ENCODE assay signal across 30 mouse cellular contexts in the genomic region with DNA sequence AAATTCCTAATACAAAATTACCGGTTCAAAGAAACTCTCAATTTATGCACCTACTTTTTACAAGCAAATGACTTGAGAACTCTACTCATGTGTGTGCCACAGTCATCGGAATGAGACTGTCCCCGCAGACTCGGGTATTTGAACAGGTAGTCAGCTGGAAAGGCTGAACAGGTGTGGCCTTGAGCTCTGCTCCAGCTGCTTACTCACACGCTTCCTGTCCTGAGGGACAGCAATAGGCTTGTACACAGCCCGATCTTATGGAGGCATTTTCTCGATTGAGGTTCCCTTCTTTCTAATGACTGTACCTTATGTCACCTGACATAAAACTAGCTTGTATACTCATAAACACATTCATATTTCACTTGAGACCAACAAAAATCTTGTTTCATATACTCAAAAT. TPM values are rescaled to one million over a fixed set of nuclear protein-coding genes. Genes with fewer than 3 reads are reported as not detected.
DNase-seq lines count a peak whose midpoint lies in the region; ATAC-seq and TF ChIP-seq lines count a peak whose summit lies in the region.
"Had no signal": no experiment of that assay in that cellular context is flagged by ENCODE, and none has a peak within 500 bp of the region (broad histone marks: within the 10 kb centered on the region; RNA-seq: fewer than 3 reads in every experiment).

No protein-coding gene starts in this region.

- no peak overlapping the region for H3K27ac ChIP-seq in liver, embryonic 12.5 days
- H3K27ac ChIP-seq in intestine, embryonic 16.5 days (ENCODE audit: low read length): no peak overlapping the region
- H3K27ac ChIP-seq in liver, postnatal 0 days (ENCODE audit: low read depth): 0 out of 2 replicates have a peak overlapping the region, but pooled peaks have one; percentile 7
- no peak overlapping the region for H3K27ac ChIP-seq in left cerebral cortex, adult 2 months
- H3K27ac ChIP-seq: embryonic facial prominence, embryonic 12.5 days; embryonic facial prominence, embryonic 15.5 days; heart, embryonic 15.5 days; hindbrain, embryonic 10.5 days; hindbrain, embryonic 13.5 days had no signal

- no peak overlapping the region for H3K9ac ChIP-seq in liver, embryonic 12.5 days
- no peak overlapping the region for H3K9ac ChIP-seq in intestine, embryonic 16.5 days (ENCODE audit: low read depth, low read length)
- no peak overlapping the region for H3K9ac ChIP-seq in liver, postnatal 0 days (replicated peaks)
- H3K9ac ChIP-seq: embryonic facial prominence, embryonic 12.5 days; embryonic facial prominence, embryonic 15.5 days; forebrain, postnatal 0 days; heart, embryonic 12.5 days; heart, embryonic 15.5 days; hindbrain, embryonic 13.5 days had no signal

- 75% methylated on average over 7 of the region's 7 CpGs for WGBS in liver, embryonic 12.5 days (ENCODE audit: insufficient replicate concordance)
- 75% methylated on average over 7 of the region's 7 CpGs for WGBS in intestine, embryonic 16.5 days
- 61% methylated on average over 7 of the region's 7 CpGs for WGBS in liver, postnatal 0 days (ENCODE audit: insufficient replicate concordance)

- peaks cover 10% of the 10 kb centered on the region for H3K4me1 ChIP-seq in liver, embryonic 12.5 days
- no peaks in the 10 kb centered on the region for H3K4me1 ChIP-seq in intestine, embryonic 16.5 days (ENCODE audit: control insufficient read depth, insufficient read depth, low read length)
- H3K4me1 ChIP-seq in liver, postnatal 0 days (ENCODE audit: insufficient read depth): no peaks in the 10 kb centered on the region
- H3K4me1 ChIP-seq: embryonic facial prominence, embryonic 12.5 days; embryonic facial prominence, embryonic 15.5 days; heart, embryonic 15.5 days; hindbrain, embryonic 10.5 days; hindbrain, embryonic 13.5 days had no signal

- H3K36me3 ChIP-seq in liver, embryonic 12.5 days: peaks cover 18% of the 10 kb centered on the region
- H3K36me3 ChIP-seq in intestine, embryonic 16.5 days (ENCODE audit: control insufficient read depth, insufficient read depth, low read length): no peaks in the 10 kb centered on the region
- H3K36me3 ChIP-seq in liver, postnatal 0 days (replicated peaks; ENCODE audit: insufficient read depth, low read length): peaks cover 4% of the 10 kb centered on the region; the same call in 1 of the 2 replicates

- no peaks in the 10 kb centered on the region for H3K9me3 ChIP-seq in liver, embryonic 12.5 days (replicated peaks)
- H3K9me3 ChIP-seq in intestine, embryonic 16.5 days (ENCODE audit: control insufficient read depth, low read length): no peaks in the 10 kb centered on the region
- no peaks in the 10 kb centered on the region for H3K9me3 ChIP-seq in liver, postnatal 0 days (ENCODE audit: low read length)
- H3K9me3 ChIP-seq: embryonic facial prominence, embryonic 12.5 days; embryonic facial prominence, embryonic 15.5 days; G1E; heart, embryonic 12.5 days; heart, embryonic 15.5 days; hindbrain, embryonic 10.5 days; hindbrain, embryonic 13.5 days had no signal

- no peaks in the 10 kb centered on the region for H3K27me3 ChIP-seq in liver, embryonic 12.5 days (replicated peaks)
- no peaks in the 10 kb centered on the region for H3K27me3 ChIP-seq in intestine, embryonic 16.5 days (replicated peaks; ENCODE audit: control insufficient read depth, insufficient read depth, low read length)
- H3K27me3 ChIP-seq in liver, postnatal 0 days (ENCODE audit: insufficient read depth, low read length): no peaks in the 10 kb centered on the region
- H3K27me3 ChIP-seq: CH12.LX; embryonic facial prominence, embryonic 12.5 days; embryonic facial prominence, embryonic 15.5 days; heart, embryonic 12.5 days; heart, embryonic 15.5 days; hindbrain, embryonic 13.5 days; Patski had no signal

- no peak overlapping the region for H3K4me3 ChIP-seq in liver, embryonic 12.5 days
- no peak overlapping the region for H3K4me3 ChIP-seq in intestine, embryonic 16.5 days (ENCODE audit: low read length)
- no peak overlapping the region for H3K4me3 ChIP-seq in liver, postnatal 0 days (ENCODE audit: low read depth, low read length)
- no peak overlapping the region for H3K4me3 ChIP-seq in left cerebral cortex, adult 2 months
- H3K4me3 ChIP-seq: embryonic facial prominence, embryonic 12.5 days; embryonic facial prominence, embryonic 15.5 days; heart, embryonic 12.5 days; heart, embryonic 15.5 days; hindbrain, embryonic 10.5 days; hindbrain, embryonic 13.5 days had no signal

- no peak for ATAC-seq in liver, embryonic 12.5 days
- ATAC-seq in intestine, embryonic 16.5 days: peak; percentile 81; the same call in 1 of the 2 replicates
- peak; percentile 84 for ATAC-seq in liver, postnatal 0 days
- ATAC-seq: forebrain, embryonic 14.5 days; forebrain, postnatal 0 days; hindbrain, embryonic 16.5 days; Patski had no signal

- intact Hi-C loops in left cerebral cortex, adult 2 months (cut with DNase I): no loop called here

- no peak for TF ChIP-seq CTCF in liver, postnatal 0 days (IDR thresholded peaks at IDR 0.05; ENCODE audit: low read depth)
- TF ChIP-seq CTCF in left cerebral cortex, adult 2 months (IDR thresholded peaks at IDR 0.05): no peak

- H3K4me2 ChIP-seq in liver, embryonic 12.5 days: no peak overlapping the region
- H3K4me2 ChIP-seq in intestine, embryonic 16.5 days (ENCODE audit: low read depth, low read length): no peak overlapping the region
- no peak overlapping the region for H3K4me2 ChIP-seq in liver, postnatal 0 days (ENCODE audit: low read depth, low read length)
- H3K4me2 ChIP-seq: embryonic facial prominence, embryonic 12.5 days; embryonic facial prominence, embryonic 15.5 days; heart, embryonic 12.5 days; heart, embryonic 15.5 days; hindbrain, embryonic 13.5 days had no signal

- TF ChIP-seq EP300 in liver, postnatal 0 days (IDR thresholded peaks at IDR 0.05; ENCODE audit: low read depth): no peak

- peak; percentile 8 for DNase-seq in liver
- peak; percentile 57 for DNase-seq in A20 (ENCODE audit: low read depth, low spot score)
- DNase-seq in liver, postnatal 0 days: no peak
- DNase-seq in spleen, postnatal 4 days (ENCODE audit: low spot score in 2 of 2): no peak
- no peak for DNase-seq in c-Kit-positive CD71-positive TER-119-positive erythroid progenitor cells, embryonic 14.5 days (ENCODE audit: low spot score)
- no peak for DNase-seq in left cerebral cortex, adult 2 months (ENCODE audit: extremely low spot score in 1 of 2, low spot score in 2 of 2)
- DNase-seq: adrenal gland, adult 8-10 months; adrenal gland, postnatal 25 days; B cell, adult 2 months; cerebellum, adult 18-20 months; cerebellum, adult 9-11 months; cerebellum, postnatal 25 days; forebrain, postnatal 0 days; gastrocnemius, postnatal 25 days; heart, adult 18-20 months; heart, postnatal 10 days; heart, postnatal 36 days had no signal

RNA-seq across cellular contexts. Expression of gene Rev1, which starts 19.8 kb away (rescaled TPM):
- 28.1 and 28.4 TPM in 2 replicates for polyA plus RNA-seq in liver, embryonic 12.5 days (2016; fragmentation: Nextera tagmentation; extraction: Ambion mirVana)
- polyA plus RNA-seq in intestine, embryonic 16.5 days (2015; fragmentation: Nextera tagmentation; extraction: Ambion mirVana): 13.5 and 16.6 TPM in 2 replicates
- 8.1 and 8.8 TPM in 2 replicates for polyA plus RNA-seq in liver, postnatal 0 days (2015; fragmentation: Nextera tagmentation; extraction: Ambion mirVana)
- total RNA-seq in left cerebral cortex, adult 2 months (2021): 10 to 100 TPM; 40.0 to 46.1 TPM

Comparison
In these comparisons a context has a peak if more than half of its experiments do, and no peak if none do; other contexts are left out.
1. DNase-seq: peak in liver (single experiment) and A20 (single experiment); none in liver, postnatal 0 days (single experiment), spleen, postnatal 4 days (0 of 2), c-Kit-positive CD71-positive TER-119-positive erythroid progenitor cells, embryonic 14.5 days (single experiment) and left cerebral cortex, adult 2 months (0 of 2).